Mouse (Mus musculus): ENCODE data around the gene Ahcyl1. TPM values are rescaled to one million over a fixed set of nuclear protein-coding genes. Genes with fewer than 3 reads are reported as not detected.

The Ahcyl1 gene
- polyA plus RNA-seq, 1 experiment from 2014 or later, result 110 TPM

DNA sequence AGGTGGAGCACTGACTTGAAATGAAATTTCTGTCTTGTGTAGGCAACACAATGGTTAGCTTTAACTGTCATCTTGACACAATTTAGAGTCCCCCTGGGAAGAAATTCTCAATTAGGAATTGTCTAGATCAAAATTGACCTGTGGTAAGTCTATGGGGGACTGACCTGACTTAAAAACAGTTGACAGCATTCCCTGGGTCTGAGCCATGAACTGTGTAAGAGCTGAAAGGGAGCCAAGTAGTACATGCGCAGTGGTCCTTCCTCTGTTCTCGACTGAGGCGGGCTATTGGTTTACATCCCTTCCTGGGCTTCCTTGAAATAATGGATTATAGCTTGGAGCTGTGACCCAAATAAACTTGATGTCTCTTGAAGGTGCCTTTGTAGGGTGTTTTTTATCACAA is 49.4 kb downstream of the Ahcyl1 start:
- Histone ChIP-seq H3K36me3 (ENCODE audit: control insufficient read depth, insufficient read depth) (no peaks in the 10 kb centered on the region), H3K4me3 (replicated peaks; ENCODE audit: low read length) (no peak overlapping the region), H3K4me2 (ENCODE audit: low read length) (no peak overlapping the region), H3K9me3 (ENCODE audit: control insufficient read depth, low read length) (no peaks in the 10 kb centered on the region), H3K4me1 (replicated peaks; ENCODE audit: control insufficient read depth, insufficient read depth, low read length) (no peaks in the 10 kb centered on the region), H3K9ac (replicated peaks; ENCODE audit: low read depth, low read length) (no peak overlapping the region), H3K27me3 (replicated peaks; ENCODE audit: control insufficient read depth, insufficient read depth, low read length) (no peaks in the 10 kb centered on the region), H3K27ac (ENCODE audit: low read length) (no peak overlapping the region)
- 81% methylated on average over 3 of the region's 3 CpGs for WGBS
- no peak for ATAC-seq

DNA sequence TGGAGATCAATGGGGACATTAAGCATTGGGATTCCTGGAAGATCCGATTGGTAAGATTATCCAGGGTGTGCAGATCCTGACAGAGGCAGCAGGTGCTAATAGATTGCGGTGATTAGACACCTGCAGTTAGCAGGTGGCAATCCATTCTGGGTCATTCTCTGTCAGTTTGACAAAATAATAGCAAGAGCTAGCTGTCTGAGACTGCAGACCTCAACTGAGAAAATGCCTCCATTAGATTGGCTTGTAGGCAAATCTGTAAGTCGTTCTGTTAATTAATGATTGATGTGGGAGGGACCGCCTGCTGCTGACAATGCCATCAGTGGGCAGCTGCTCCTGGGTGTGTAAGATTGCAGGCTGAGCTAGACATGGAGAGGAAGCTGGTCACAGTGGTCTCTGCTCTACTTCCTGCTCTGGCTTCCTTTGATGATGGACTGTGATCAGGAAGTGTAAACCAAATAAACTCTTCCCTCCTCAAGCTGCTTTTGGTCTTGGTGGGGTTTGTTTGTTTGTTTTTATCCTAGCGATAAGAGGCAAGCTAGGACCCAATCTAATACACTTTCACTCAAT is 58.7 kb downstream of the Ahcyl1 start:
- H3K4me2 ChIP-seq (ENCODE audit: low read length), result no peak overlapping the region
- H3K36me3 ChIP-seq (ENCODE audit: control insufficient read depth, insufficient read depth), result no peaks in the 10 kb centered on the region
- no peak for ATAC-seq
- WGBS, result 54% methylated on average over 5 of the region's 5 CpGs
- no peak overlapping the region for H3K27ac ChIP-seq (ENCODE audit: low read length)
- H3K4me3 ChIP-seq (replicated peaks; ENCODE audit: low read length), result no peak overlapping the region
- H3K27me3 ChIP-seq (replicated peaks; ENCODE audit: control insufficient read depth, insufficient read depth, low read length), result no peaks in the 10 kb centered on the region
- no peaks in the 10 kb centered on the region for H3K9me3 ChIP-seq (ENCODE audit: control insufficient read depth, low read length)
- no peaks in the 10 kb centered on the region for H3K4me1 ChIP-seq (replicated peaks; ENCODE audit: control insufficient read depth, insufficient read depth, low read length)
- H3K9ac ChIP-seq (replicated peaks; ENCODE audit: low read depth, low read length), result no peak overlapping the region

DNA sequence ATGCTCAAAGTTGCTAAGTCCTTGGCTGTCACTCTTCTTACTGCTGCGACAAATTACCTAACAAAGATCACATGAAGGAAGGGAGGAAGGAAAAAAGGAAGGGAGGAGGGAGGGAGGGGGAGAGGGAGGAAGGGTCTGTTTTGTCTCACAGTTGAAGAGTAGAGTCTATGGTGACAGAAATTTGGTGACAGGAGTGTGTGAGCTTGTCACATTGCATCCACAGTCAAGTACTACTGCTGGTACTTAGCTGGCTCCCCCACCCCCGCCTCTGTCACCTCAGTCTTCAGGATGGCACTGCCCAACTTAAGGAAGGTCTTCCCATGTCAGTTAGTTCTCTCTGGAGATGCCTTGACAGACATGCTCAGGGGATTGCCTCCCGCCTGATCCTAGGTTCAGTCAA is 60.1 kb downstream of the Ahcyl1 start:
- Histone ChIP-seq H3K36me3 (ENCODE audit: control insufficient read depth, insufficient read depth) (no peaks in the 10 kb centered on the region), H3K4me2 (ENCODE audit: low read length) (no peak overlapping the region), H3K9me3 (ENCODE audit: control insufficient read depth, low read length) (no peaks in the 10 kb centered on the region), H3K9ac (replicated peaks; ENCODE audit: low read depth, low read length) (no peak overlapping the region), H3K4me3 (replicated peaks; ENCODE audit: low read length) (no peak overlapping the region), H3K27ac (ENCODE audit: low read length) (no peak overlapping the region), H3K4me1 (replicated peaks; ENCODE audit: control insufficient read depth, insufficient read depth, low read length) (peaks cover 4% of the 10 kb centered on the region; the same call in 1 of the 2 replicates), H3K27me3 (replicated peaks; ENCODE audit: control insufficient read depth, insufficient read depth, low read length) (no peaks in the 10 kb centered on the region)
- WGBS, result 75% methylated on average over 3 of the region's 3 CpGs
- no peak for ATAC-seq

DNA sequence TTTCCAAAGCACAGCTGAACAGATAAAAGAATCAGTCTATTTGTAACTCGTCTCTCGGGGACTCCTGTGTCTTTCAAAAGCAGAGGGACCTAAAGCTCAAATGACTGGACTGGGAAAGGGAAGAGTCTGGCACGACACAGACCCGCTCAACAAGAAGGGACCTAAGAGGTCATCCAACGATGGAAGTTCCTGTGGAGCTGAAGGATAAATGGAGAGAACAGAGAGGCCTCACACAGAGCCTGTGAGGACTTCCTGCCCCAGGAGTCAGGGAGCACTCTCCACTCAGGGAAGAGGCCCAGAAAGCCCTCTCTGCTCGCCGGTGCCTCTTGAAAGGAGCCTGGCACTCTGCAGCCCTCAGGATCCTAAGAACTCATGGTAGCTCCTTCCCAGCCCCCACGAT is 60.5 kb downstream of the Ahcyl1 start:
- H3K27me3 ChIP-seq (replicated peaks; ENCODE audit: control insufficient read depth, insufficient read depth, low read length), result no peaks in the 10 kb centered on the region
- no peak for ATAC-seq
- H3K36me3 ChIP-seq (ENCODE audit: control insufficient read depth, insufficient read depth), result no peaks in the 10 kb centered on the region
- H3K9me3 ChIP-seq (ENCODE audit: control insufficient read depth, low read length), result no peaks in the 10 kb centered on the region
- H3K9ac ChIP-seq (replicated peaks; ENCODE audit: low read depth, low read length), result no peak overlapping the region
- WGBS, result 72% methylated on average over 8 of the region's 8 CpGs
- H3K27ac ChIP-seq (ENCODE audit: low read length), result no peak overlapping the region
- H3K4me3 ChIP-seq (replicated peaks; ENCODE audit: low read length), result no peak overlapping the region
- no peak overlapping the region for H3K4me2 ChIP-seq (ENCODE audit: low read length)
- peaks cover 4% of the 10 kb centered on the region; the same call in 1 of the 2 replicates for H3K4me1 ChIP-seq (replicated peaks; ENCODE audit: control insufficient read depth, insufficient read depth, low read length)

DNA sequence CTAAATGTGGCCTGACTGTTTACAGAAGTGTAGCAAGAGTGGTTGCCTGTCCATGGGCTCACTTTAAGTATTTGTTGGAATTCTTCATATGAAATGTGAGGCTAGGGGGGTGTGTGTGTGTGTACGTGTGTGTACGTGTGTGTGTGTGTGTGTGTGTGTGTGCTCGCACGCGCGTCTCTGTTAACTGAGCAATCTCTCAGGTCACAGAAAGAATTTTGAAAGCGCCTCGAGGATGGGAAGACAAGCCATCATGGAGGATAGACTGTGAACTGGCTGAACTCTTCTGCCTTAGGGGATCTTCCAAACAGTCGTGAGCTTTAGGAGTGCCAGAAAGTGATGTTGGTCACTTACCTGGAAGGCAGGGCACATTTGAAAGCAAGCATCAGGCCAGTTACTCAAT is 62.5 kb downstream of the Ahcyl1 start:
- Histone ChIP-seq H3K27me3 (replicated peaks; ENCODE audit: control insufficient read depth, insufficient read depth, low read length) (no peaks in the 10 kb centered on the region), H3K27ac (ENCODE audit: low read length) (no peak overlapping the region), H3K4me3 (replicated peaks; ENCODE audit: low read length) (no peak overlapping the region), H3K9me3 (ENCODE audit: control insufficient read depth, low read length) (no peaks in the 10 kb centered on the region), H3K9ac (replicated peaks; ENCODE audit: low read depth, low read length) (no peak overlapping the region), H3K4me1 (replicated peaks; ENCODE audit: control insufficient read depth, insufficient read depth, low read length) (peaks cover 17% of the 10 kb centered on the region), H3K4me2 (ENCODE audit: low read length) (no peak overlapping the region), H3K36me3 (ENCODE audit: control insufficient read depth, insufficient read depth) (peaks cover under 1% of the 10 kb centered on the region; the same call in 1 of the 2 replicates)
- ATAC-seq, result no peak
- 92% methylated on average over 9 of the region's 9 CpGs for WGBS

DNA sequence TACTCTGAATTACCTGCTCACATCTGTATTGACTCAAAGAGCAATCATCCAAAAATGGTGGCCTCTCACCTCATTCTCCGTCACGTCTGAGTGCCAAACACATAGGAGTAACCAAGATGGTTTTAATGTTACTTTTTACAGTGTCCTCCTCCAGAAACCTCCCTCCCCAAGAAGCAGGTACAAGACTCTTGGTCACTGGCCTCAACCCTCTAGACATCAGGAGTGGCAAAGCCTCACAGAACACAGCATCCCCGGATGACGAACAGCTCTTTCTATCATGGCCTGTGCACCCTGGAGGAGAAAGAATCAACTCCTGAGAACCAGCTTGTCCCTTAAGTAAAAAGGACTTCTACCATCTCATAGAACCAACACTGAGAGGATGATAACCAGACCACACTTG is 63.6 kb downstream of the Ahcyl1 start:
- 91% methylated on average over 4 of the region's 4 CpGs for WGBS
- Histone ChIP-seq H3K9me3 (ENCODE audit: control insufficient read depth, low read length) (no peaks in the 10 kb centered on the region), H3K4me3 (replicated peaks; ENCODE audit: low read length) (no peak overlapping the region), H3K27ac (ENCODE audit: low read length) (no peak overlapping the region), H3K4me2 (ENCODE audit: low read length) (no peak overlapping the region), H3K27me3 (replicated peaks; ENCODE audit: control insufficient read depth, insufficient read depth, low read length) (no peaks in the 10 kb centered on the region), H3K4me1 (replicated peaks; ENCODE audit: control insufficient read depth, insufficient read depth, low read length) (peaks cover 19% of the 10 kb centered on the region), H3K9ac (replicated peaks; ENCODE audit: low read depth, low read length) (no peak overlapping the region), H3K36me3 (ENCODE audit: control insufficient read depth, insufficient read depth) (peaks cover 7% of the 10 kb centered on the region)
- no peak for ATAC-seq

DNA sequence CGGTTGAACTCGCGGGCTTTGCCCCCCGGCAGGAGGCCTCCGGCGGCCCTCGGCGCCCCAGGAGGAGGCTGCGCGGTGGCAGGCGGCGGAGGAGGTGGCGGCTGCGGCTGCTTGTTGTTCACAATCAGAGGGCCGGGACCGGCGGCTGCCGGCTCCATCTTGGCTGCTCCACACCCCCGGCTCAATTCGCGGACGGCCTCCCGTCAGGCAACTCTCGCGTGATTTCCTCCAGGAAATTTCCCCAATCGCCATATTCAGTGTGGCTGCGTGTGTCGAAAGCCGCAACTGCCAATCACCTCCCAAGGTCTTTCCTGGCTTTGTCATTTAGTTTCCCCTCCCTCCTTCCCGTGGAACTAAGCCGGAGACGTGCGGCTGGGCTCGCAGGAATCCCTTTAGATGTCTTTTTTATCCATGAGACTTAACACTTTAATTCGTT is 64.8 kb downstream of the Ahcyl1 start, which contains the start of gene Strip1:
TSS of gene Strip1 (minus strand) at position 172 of the 436 bp plus-strand sequence.
- Histone ChIP-seq H3K9ac (replicated peaks; ENCODE audit: low read depth, low read length) (peak within 1 kb of the TSS; percentile 93), H3K9me3 (ENCODE audit: control insufficient read depth, low read length) (no peaks in the 10 kb centered on the region), H3K27me3 (replicated peaks; ENCODE audit: control insufficient read depth, insufficient read depth, low read length) (no peaks in the 10 kb centered on the region), H3K4me2 (ENCODE audit: low read length) (peak within 1 kb of the TSS; percentile 69), H3K4me3 (replicated peaks; ENCODE audit: low read length) (peak within 1 kb of the TSS; percentile 90), H3K36me3 (ENCODE audit: control insufficient read depth, insufficient read depth) (peaks cover 18% of the 10 kb centered on the region), H3K4me1 (replicated peaks; ENCODE audit: control insufficient read depth, insufficient read depth, low read length) (peaks cover 19% of the 10 kb centered on the region), H3K27ac (ENCODE audit: low read length) (peak within 1 kb of the TSS; percentile 98)
- WGBS, result 0% methylated on average over 34 of the region's 35 CpGs
- ATAC-seq, result peak; percentile 97

DNA sequence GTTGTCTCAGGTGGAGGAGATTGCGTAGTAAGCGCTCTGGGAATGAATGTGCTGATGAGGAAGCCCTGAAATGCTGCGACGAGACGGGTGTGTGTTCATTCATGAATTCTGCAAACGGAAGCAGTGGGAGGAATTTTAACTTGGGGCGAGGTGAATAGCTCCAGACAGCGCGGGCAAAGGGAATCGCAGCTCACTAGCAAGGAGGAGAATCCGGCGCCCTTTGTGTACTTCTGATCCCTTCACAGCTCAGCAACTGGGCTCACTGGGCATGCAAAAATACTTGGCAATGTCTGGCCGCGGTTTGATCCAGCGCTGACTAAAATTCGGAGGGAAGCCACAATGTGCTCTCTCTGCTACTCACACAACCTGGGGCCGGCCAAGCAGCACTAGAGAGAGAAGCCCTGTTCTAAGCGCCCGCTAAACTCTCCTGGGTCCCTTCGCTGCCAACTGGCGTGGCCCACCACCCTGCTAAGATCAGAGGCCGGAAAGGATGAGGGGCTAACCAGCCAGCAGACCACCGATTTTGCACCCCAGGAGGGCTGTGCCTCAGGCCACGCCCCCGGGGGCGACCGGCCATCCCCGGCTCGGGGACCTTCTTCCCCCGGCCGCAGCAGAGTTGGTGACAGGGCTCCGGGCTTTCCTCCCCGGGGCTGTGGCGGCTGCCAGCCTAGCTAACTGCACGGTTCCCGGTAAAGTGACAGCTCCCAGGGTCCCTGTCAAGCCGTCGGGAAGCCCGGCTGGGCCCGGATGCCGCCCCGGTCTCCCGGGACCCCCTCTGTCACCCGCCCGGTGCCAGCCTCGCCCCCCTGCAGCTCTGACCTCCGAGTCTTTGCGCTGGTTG is 65.5 kb downstream of the Ahcyl1 start, which contains the start of gene Gm10961:
TSS of gene Gm10961 (plus strand) at position 641 of the 841 bp plus-strand sequence.
- Histone ChIP-seq H3K9ac (replicated peaks; ENCODE audit: low read depth, low read length) (peak within 1 kb of the TSS; percentile 93), H3K36me3 (ENCODE audit: control insufficient read depth, insufficient read depth) (peaks cover 25% of the 10 kb centered on the region), H3K4me2 (ENCODE audit: low read length) (peak within 1 kb of the TSS; percentile 69), H3K4me1 (replicated peaks; ENCODE audit: control insufficient read depth, insufficient read depth, low read length) (peaks cover 19% of the 10 kb centered on the region), H3K4me3 (replicated peaks; ENCODE audit: low read length) (peak within 1 kb of the TSS; percentile 90), H3K9me3 (ENCODE audit: control insufficient read depth, low read length) (no peaks in the 10 kb centered on the region), H3K27me3 (replicated peaks; ENCODE audit: control insufficient read depth, insufficient read depth, low read length) (no peaks in the 10 kb centered on the region), H3K27ac (ENCODE audit: low read length) (peak within 1 kb of the TSS; percentile 98)
- WGBS, result under 1% methylated on average over 48 of the region's 48 CpGs
- peak; percentile 76 for ATAC-seq

DNA sequence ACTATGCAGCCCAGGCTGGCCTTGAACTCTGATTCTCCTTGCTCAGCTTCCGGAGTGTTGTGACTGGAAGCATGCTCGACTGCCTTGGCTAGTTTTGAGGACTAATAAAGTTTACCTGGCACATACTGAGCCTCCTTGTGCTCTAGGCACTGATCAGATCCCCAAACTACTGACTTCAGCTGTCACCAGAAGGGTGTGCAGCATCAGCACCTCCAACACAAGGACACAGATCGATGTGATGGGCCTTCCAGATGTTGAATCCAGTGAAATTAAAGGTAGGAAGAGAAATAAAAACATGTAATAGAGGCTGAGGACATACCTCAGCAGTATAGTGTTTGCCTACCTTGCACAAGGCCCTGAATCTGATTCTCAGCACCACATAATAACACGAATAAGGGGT is 66.9 kb downstream of the Ahcyl1 start:
- ATAC-seq, result no peak
- no peak overlapping the region for H3K4me2 ChIP-seq (ENCODE audit: low read length)
- peaks cover 40% of the 10 kb centered on the region for H3K36me3 ChIP-seq (ENCODE audit: control insufficient read depth, insufficient read depth)

More for the DNA sequence above, 66.9 kb downstream of the Ahcyl1 start:
- 97% methylated on average over 4 of the region's 4 CpGs for WGBS
- Histone ChIP-seq H3K9ac (replicated peaks; ENCODE audit: low read depth, low read length) (no peak overlapping the region), H3K4me3 (replicated peaks; ENCODE audit: low read length) (no peak overlapping the region), H3K27ac (ENCODE audit: low read length) (no peak overlapping the region), H3K4me1 (replicated peaks; ENCODE audit: control insufficient read depth, insufficient read depth, low read length) (peaks cover 19% of the 10 kb centered on the region), H3K27me3 (replicated peaks; ENCODE audit: control insufficient read depth, insufficient read depth, low read length) (no peaks in the 10 kb centered on the region), H3K9me3 (ENCODE audit: control insufficient read depth, low read length) (no peaks in the 10 kb centered on the region)

Measured in forebrain, embryonic 16.5 days (tissue).